ENCODE assay signal across 14 mouse cellular contexts in the genomic region with DNA sequence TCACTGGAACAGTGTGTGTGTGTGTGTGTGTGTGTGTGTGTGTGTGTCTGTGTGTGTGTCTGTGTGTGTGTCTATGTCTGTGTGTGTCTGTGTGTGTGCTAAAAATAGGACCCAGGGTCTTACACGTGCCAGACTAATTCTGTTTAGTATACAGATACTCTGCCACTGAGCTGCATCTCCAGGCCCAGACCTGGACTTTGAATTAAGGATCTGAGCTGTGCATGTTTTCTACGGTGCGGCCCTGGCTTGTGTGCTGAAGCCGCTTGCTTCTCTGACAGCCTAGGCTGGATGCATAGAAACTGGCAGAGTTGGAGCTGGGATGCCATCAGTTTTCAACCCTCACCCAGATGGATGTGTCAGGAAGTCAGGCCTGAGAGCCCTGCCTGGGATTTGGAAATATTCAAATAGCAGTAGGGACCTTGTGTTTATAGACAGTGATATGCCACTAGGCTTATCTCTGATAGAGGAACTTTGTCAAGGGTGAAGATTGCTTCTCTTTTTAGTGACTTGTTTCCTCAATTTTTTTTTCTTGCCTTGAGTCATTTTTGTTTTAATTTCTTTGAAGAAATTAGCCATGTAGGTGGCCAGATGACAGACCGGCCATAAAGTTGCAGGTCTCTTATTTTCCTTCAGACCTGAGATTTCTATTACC.
"Had no signal": no experiment of that assay in that cellular context is flagged by ENCODE, and none has a peak within 500 bp of the region (broad histone marks: within the 10 kb centered on the region; RNA-seq: fewer than 3 reads in every experiment).

No protein-coding gene starts in this region.

- H3K36me3 ChIP-seq: kidney, embryonic 15.5 days; limb, embryonic 10.5 days; liver, embryonic 15.5 days; midbrain, embryonic 13.5 days had no signal

- H3K9ac ChIP-seq: kidney, embryonic 15.5 days; liver, embryonic 15.5 days; midbrain, embryonic 13.5 days had no signal

- H3K27ac ChIP-seq: kidney, embryonic 15.5 days; limb, embryonic 10.5 days; liver, embryonic 15.5 days; macrophage; midbrain, embryonic 13.5 days; stomach, postnatal 0 days had no signal

- H3K9me3 ChIP-seq: kidney, embryonic 15.5 days; limb, embryonic 10.5 days; liver, embryonic 15.5 days; midbrain, embryonic 13.5 days had no signal

- ATAC-seq: midbrain, embryonic 13.5 days had no signal

- H3K27me3 ChIP-seq: kidney, embryonic 15.5 days; midbrain, embryonic 13.5 days had no signal

- H3K4me1 ChIP-seq: kidney, embryonic 15.5 days; limb, embryonic 10.5 days; liver, embryonic 15.5 days; midbrain, embryonic 13.5 days had no signal

- DNase-seq: kidney, adult 18-20 months; kidney, postnatal 14 days; lung, postnatal 10 days; right cerebral cortex, adult 18-20 months; right cerebral cortex, postnatal 25 days; thymus, adult 2 months; thymus, postnatal 25 days had no signal

- H3K4me2 ChIP-seq: kidney, embryonic 15.5 days; liver, embryonic 11.5 days; liver, embryonic 15.5 days; midbrain, embryonic 13.5 days had no signal

- H3K4me3 ChIP-seq: kidney, embryonic 15.5 days; limb, embryonic 10.5 days; liver, embryonic 15.5 days; midbrain, embryonic 13.5 days had no signal
